Mouse (Mus musculus) liver, adult 2 months (tissue): Measurements from ENCODE around the gene Abcg5.

Experiments used
- CTCF ChIP-seq: fragments of 200-500 bp; IDR thresholded peaks from 2 replicates; pipeline ENCODE4 v1.5.1; 2011; ENCODE audit warnings: low read depth, low read length, control low read depth
- POLR2A ChIP-seq: fragments of 200-500 bp; IDR thresholded peaks from 2 replicates; pipeline ENCODE4 v1.6.1; 2011; ENCODE audit warnings: low read length, control low read depth; ENCODE audit not compliant: insufficient read depth; ENCODE audit errors: extremely low read depth

DNA sequence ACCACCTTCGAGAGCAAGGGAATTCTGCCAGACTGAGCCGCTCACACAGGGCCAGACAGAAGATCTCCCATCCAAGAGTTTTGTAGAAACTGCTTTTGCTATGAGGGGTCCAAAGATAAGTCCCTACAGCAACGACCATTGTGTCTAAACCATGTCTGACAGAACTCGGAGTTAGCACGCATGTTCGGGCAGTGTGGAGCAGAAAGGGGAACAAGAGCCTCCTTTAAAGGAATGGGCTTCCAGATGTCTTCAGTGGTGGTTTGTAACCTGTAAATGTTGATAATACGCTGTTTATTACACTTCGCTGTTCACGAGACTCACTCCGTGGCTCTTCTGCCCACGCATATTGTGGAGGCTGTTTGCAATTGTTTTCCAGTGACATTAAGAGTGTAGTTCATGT lies 5.2 kb downstream of the Abcg5 start:
- TF ChIP-seq CTCF (no peak), POLR2A (no peak)
